Mouse (Mus musculus) heart, adult 2 months (tissue): ENCODE measurements around the gene Krt76. TPM values are rescaled to one million over a fixed set of nuclear protein-coding genes. Genes with fewer than 3 reads are reported as not detected.

ENCODE experiments used
- DNase-seq, 2 experiments: peaks; one replicate each; pipeline ENCODE4 v3.0.0; 2021
- H3K27ac ChIP-seq: fragments of 200-600 bp; 2 replicates; pipeline ENCODE4 v1.8.1; 2022
- H3K27me3 ChIP-seq: fragments of 200-500 bp; 2 replicates; pipeline ENCODE4 v1.6.1; 2012; ENCODE audit warnings: mild to moderate bottlenecking, low read length, inconsistent platforms, mixed read lengths; ENCODE audit not compliant: control insufficient read depth, insufficient read depth
- H3K36me3 ChIP-seq: fragments of 200-500 bp; 2 replicates; pipeline ENCODE4 v1.6.1; 2012; ENCODE audit warnings: low read length, inconsistent platforms; ENCODE audit not compliant: control insufficient read depth, insufficient read depth
- H3K4me1 ChIP-seq: fragments of 200-500 bp; 2 replicates; pipeline ENCODE4 v1.6.1; 2011; ENCODE audit warnings: low read length; ENCODE audit not compliant: control insufficient read depth, insufficient read depth
- H3K4me3 ChIP-seq: fragments of 200-600 bp; 2 replicates; pipeline ENCODE4 v1.8.1; 2022
- H3K79me2 ChIP-seq: fragments of 200-500 bp; replicated peaks from 2 replicates; pipeline ENCODE4 v1.6.1; 2012; ENCODE audit warnings: mild to moderate bottlenecking, inconsistent platforms, low read length, moderate library complexity, mixed read lengths; ENCODE audit not compliant: control insufficient read depth, insufficient read depth
- H3K9ac ChIP-seq: fragments of 200-500 bp; 2 replicates; pipeline ENCODE4 v1.6.1; 2012; ENCODE audit warnings: low read depth, mild to moderate bottlenecking, control low read depth, inconsistent platforms, low read length, mixed read lengths
- CTCF ChIP-seq: fragments of 200-600 bp; IDR thresholded peaks from 2 replicates; pipeline ENCODE4 v1.8.1; 2022; ENCODE audit warnings: antibody characterized with exemption, mild to moderate bottlenecking, moderate library complexity
- EP300 ChIP-seq: fragments of 200-500 bp; IDR thresholded peaks from 2 replicates; pipeline ENCODE4 v1.6.1; 2011; ENCODE audit warnings: low read depth, low read length, control low read depth; ENCODE audit not compliant: insufficient read depth
- POLR2A ChIP-seq: fragments of 200-500 bp; IDR thresholded peaks from 2 replicates; pipeline ENCODE4 v1.6.1; 2011; ENCODE audit warnings: mild to moderate bottlenecking, low read depth, low read length, control low read depth; ENCODE audit not compliant: insufficient read depth
- WGBS: fragments of 180-500 bp; shearing (Covaris S2); methylation state at CpG from one replicate; pipeline ENCODE4 v1.1.7; 2018; 5-methylcytosine and 5-hydroxymethylcytosine counted together
- intact Hi-C: fragments of 180-260 bp; cut with DNase I; formaldehyde crosslinking; loops from one replicate; pipeline ENCODE4 v1.15.1; 2025
- polyA plus RNA-seq: library from polyadenylated mRNA; depleted of rRNA; stranded (reverse); fragments of >200 nt; gene quantifications from 2 replicates; pipeline ENCODE4 v1.2.3, GENCODE M21; 2012
- total RNA-seq, 2 experiments: library from RNA; stranded (reverse); gene quantifications; 2 replicates each; pipeline ENCODE4 v1.2.3; 2021

The Krt76 gene
- total and polyA plus RNA-seq, 3 experiments: not detected

- H3K27me3 ChIP-seq: no peaks in the 10 kb centered on the region
- H3K27ac ChIP-seq: no peak overlapping the region
- no peak overlapping the region for H3K4me3 ChIP-seq
- no peak overlapping the region for H3K9ac ChIP-seq
- no peaks in the 10 kb centered on the region for H3K36me3 ChIP-seq
- no peaks in the 10 kb centered on the region for H3K4me1 ChIP-seq
- TF ChIP-seq CTCF: no peak
- TF ChIP-seq POLR2A: no peak
- TF ChIP-seq EP300: no peak
- intact Hi-C loops: no loop called here
- DNase-seq: no peak
- 65% methylated on average over 4 of the region's 4 CpGs for WGBS
- no peaks in the 10 kb centered on the region for H3K79me2 ChIP-seq
Observed at GRCm38 (mm10) chr15:101873231-101873630, 19.5 kb downstream of the Krt76 start.

DNA sequence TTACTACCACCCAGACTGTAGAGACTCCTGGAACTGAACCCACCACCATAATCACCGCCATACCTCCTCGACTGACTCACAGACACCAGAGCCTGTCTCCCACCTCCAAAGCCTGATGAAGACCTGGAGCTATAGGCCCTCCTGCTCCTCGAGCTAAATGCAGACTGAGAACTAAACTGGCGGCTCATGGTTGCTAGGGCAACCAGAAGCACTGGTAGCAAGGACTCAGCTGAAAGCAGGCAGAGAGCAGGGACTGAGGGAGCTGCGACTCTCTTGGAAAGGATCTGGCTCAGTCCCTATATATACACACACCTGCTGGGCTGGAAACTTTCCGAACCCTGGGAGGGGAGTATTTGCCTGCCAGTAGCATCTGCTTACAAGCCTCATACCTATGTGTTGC, 23.3 kb downstream of the Krt76 start, which contains the start of gene Krt77:
Gene Krt77, minus strand, starts transcription at position 275 of the 400 bp plus-strand sequence.
- Histone ChIP-seq H3K36me3 (no peaks in the 10 kb centered on the region), H3K9ac (no peak within 1 kb of the TSS), H3K79me2 (no peaks in the 10 kb centered on the region), H3K27me3 (no peaks in the 10 kb centered on the region), H3K4me1 (no peaks in the 10 kb centered on the region), H3K27ac (no peak within 1 kb of the TSS), H3K4me3 (no peak within 1 kb of the TSS)
- TF ChIP-seq POLR2A (no peak), CTCF (no peak), EP300 (no peak)
- intact Hi-C loops: no loop called here
- no peak for DNase-seq
- 27% methylated on average over 6 of the region's 6 CpGs for WGBS

GRCm38 (mm10) chr15:101866754-101867153, 26.0 kb downstream of the Krt76 start:
- TF ChIP-seq CTCF (no peak), EP300 (no peak), POLR2A (no peak)
- intact Hi-C loops: no loop called here
- no peaks in the 10 kb centered on the region for H3K27me3 ChIP-seq

DNA sequence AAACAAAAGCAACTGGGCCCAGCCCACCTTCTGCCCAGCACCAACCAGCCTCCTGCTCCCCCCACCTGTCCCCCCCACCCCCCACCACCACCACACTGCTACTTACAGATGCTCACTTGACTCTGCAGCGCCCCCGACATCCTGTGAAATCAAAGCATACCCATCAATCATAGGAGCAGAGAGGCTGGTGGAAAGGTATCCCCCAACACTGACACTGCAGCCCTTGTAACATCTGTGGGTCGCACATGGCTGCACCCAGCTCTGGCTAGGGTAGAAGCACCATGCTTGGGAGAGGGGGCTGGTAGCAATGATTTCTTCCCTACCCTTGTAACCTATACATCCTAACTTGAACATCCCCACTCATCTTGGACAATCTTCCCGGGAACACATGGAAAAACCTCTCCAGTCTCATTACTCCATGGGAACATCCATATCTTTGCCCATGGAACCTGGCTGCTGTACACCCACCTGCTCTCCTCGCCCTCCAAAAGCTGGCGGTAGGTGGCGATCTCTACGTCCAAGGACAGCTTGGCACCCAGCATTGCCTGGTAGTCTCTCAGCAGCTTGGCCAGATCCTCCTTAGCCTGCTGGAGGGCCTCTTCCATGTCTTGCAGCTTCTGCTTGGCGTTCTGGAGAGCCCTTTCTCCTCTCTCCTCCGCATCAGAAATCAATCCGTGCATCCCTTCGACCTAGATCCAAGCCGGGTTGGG, 32.1 kb downstream of the Krt76 start:
- DNase-seq: no peak
- intact Hi-C loops: no loop called here
- no peak for TF ChIP-seq CTCF
- no peak for TF ChIP-seq POLR2A
- no peak for TF ChIP-seq EP300
- Histone ChIP-seq H3K4me3 (no peak overlapping the region), H3K9ac (no peak overlapping the region), H3K27me3 (peaks cover 8% of the 10 kb centered on the region), H3K27ac (no peak overlapping the region), H3K79me2 (no peaks in the 10 kb centered on the region), H3K4me1 (peaks cover 1% of the 10 kb centered on the region; the same call in 1 of the 2 replicates), H3K36me3 (no peaks in the 10 kb centered on the region)
- WGBS: 56% methylated on average over 13 of the region's 13 CpGs

More at GRCm38 (mm10) chr15:101866754-101867153, 26.0 kb downstream of the Krt76 start:
- 29% methylated on average over 7 of the region's 7 CpGs for WGBS
- H3K36me3 ChIP-seq: no peaks in the 10 kb centered on the region
- no peak overlapping the region for H3K9ac ChIP-seq
- H3K4me1 ChIP-seq: no peaks in the 10 kb centered on the region
- H3K79me2 ChIP-seq: no peaks in the 10 kb centered on the region
- H3K4me3 ChIP-seq: no peak overlapping the region
- DNase-seq: no peak
- H3K27ac ChIP-seq: no peak overlapping the region

DNA sequence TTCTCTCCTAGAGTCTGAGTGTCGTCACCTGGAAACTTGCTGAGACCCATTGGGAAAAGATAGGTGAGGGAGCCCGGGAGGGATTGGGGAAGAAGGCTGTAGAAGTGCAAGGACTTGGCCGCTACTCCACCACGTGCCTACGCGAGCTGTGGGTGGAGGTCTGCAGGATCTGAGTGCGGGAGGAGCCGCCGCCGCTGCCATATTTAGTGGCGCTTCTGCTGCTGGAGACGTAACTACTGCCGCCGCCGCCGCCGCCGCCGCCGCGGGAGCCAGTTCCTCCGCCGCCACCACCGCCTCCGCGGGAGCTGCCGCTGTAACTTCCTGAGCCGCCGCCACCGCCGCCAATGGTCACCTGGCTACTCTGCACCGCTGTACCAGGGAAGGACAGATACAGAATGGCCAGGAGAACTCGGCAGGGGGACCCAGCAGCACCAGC, 33.0 kb downstream of the Krt76 start:
- TF ChIP-seq CTCF (no peak), POLR2A (no peak), EP300 (no peak)
- Histone ChIP-seq H3K4me3 (peak overlapping the region; percentile 37), H3K9ac (peak overlapping the region; percentile 43), H3K79me2 (no peaks in the 10 kb centered on the region), H3K27me3 (peaks cover 8% of the 10 kb centered on the region), H3K27ac (no peak overlapping the region), H3K36me3 (no peaks in the 10 kb centered on the region), H3K4me1 (peaks cover 1% of the 10 kb centered on the region; the same call in 1 of the 2 replicates)
- peak; percentile 28 to 53 for DNase-seq
- WGBS: under 1% methylated on average over 33 of the region's 33 CpGs
- intact Hi-C loops: no loop called here

DNA sequence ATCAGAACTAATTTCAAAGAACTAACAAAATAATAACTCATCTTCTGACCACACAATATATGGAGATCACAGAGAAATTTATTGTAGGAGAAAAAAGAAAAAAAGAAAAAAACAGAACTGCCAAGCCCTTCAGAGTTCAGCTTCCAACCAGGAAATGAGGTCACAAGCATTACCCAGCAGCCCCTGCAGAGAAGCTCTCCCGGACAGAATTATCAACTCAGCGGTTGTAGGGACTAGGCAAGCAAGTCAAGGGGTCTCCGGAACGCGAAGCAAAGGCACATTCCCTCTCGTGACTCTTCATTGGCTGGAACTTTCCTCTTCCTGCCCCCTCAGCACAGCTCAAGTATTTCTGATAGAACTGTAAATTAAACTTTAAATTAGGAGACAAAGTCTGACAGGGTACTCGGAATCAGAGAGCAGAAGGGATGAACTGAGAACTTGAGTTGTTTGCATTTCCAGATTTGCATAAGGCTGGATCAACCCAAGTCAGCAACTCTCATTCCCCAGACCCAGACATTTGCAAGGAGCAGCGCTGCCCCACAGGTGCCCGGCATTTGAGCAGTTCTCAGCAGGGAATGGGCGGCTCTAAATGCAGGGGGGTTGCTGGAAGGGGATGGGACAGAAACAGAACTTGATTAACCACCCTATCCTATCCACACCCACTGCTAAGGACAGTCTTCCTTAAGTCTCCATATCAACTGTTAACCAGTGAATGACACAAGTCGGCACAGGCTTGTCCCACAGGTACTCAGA, 33.9 kb downstream of the Krt76 start:
- TF ChIP-seq EP300: no peak
- TF ChIP-seq CTCF: no peak
- TF ChIP-seq POLR2A: no peak
- H3K9ac ChIP-seq: no peak overlapping the region
- no peaks in the 10 kb centered on the region for H3K79me2 ChIP-seq
- H3K4me1 ChIP-seq: peaks cover 1% of the 10 kb centered on the region; the same call in 1 of the 2 replicates
- WGBS: 14% methylated on average over 11 of the region's 11 CpGs
- intact Hi-C loops: no loop called here
- no peak overlapping the region for H3K4me3 ChIP-seq
- H3K27ac ChIP-seq: no peak overlapping the region
- peaks cover 8% of the 10 kb centered on the region for H3K27me3 ChIP-seq
- no peak for DNase-seq
- no peaks in the 10 kb centered on the region for H3K36me3 ChIP-seq
